Mouse (Mus musculus) forebrain, embryonic 13.5 days (tissue): ENCODE data around the gene Sema3g. TPM values are rescaled to one million over a fixed set of nuclear protein-coding genes. Genes with fewer than 3 reads are reported as not detected.

Experiments used
- ATAC-seq: fragments of 200-750 bp; cut with Nextera tagmentation; 2 replicates; pipeline ENCODE4 v1.8.0; 2017
- H3K27ac ChIP-seq: fragments of 300-500 bp; sonication (generic); 2 replicates; pipeline ENCODE4 v1.5.1; 2015; ENCODE audit warnings: inconsistent platforms, mild to moderate bottlenecking, moderate library complexity
- H3K27me3 ChIP-seq: fragments of 300-500 bp; sonication (generic); 2 replicates; pipeline ENCODE4 v1.6.1; 2015; ENCODE audit warnings: mild to moderate bottlenecking, inconsistent platforms
- H3K36me3 ChIP-seq: fragments of 300-500 bp; sonication (generic); 2 replicates; pipeline ENCODE4 v1.6.1; 2015; ENCODE audit warnings: mild to moderate bottlenecking, inconsistent platforms; ENCODE audit not compliant: poor library complexity, severe bottlenecking
- H3K4me1 ChIP-seq: fragments of 300-500 bp; sonication (generic); 2 replicates; pipeline ENCODE4 v1.6.1; 2015; ENCODE audit warnings: inconsistent platforms
- H3K4me2 ChIP-seq: fragments of 300-500 bp; sonication (generic); 2 replicates; pipeline ENCODE4 v1.6.1; 2015; ENCODE audit warnings: inconsistent platforms, mild to moderate bottlenecking, moderate library complexity
- H3K4me3 ChIP-seq: fragments of 300-500 bp; sonication (generic); 2 replicates; pipeline ENCODE4 v1.5.1; 2015; ENCODE audit warnings: mild to moderate bottlenecking, inconsistent platforms
- H3K9ac ChIP-seq: fragments of 300-500 bp; sonication (generic); 2 replicates; pipeline ENCODE4 v1.6.1; 2015; ENCODE audit warnings: mild to moderate bottlenecking, inconsistent platforms
- H3K9me3 ChIP-seq: fragments of 300-500 bp; sonication (generic); replicated peaks from 2 replicates; pipeline ENCODE4 v1.6.1; 2016; ENCODE audit warnings: inconsistent platforms
- WGBS: fragments of 180-500 bp; shearing (Covaris S2); methylation state at CpG from one replicate; pipeline ENCODE4 v1.1.7; 2015; 5-methylcytosine and 5-hydroxymethylcytosine counted together
- polyA plus RNA-seq: library from polyadenylated mRNA; unstranded; fragments of >200 nt; fragmentation: Nextera tagmentation; extraction: Ambion mirVana; gene quantifications from 2 replicates; pipeline ENCODE4 v1.2.1, GENCODE M21; 2015

Sema3g gene
- polyA plus RNA-seq, 1 experiment from 2014 or later, result 0.58 TPM

GRCm38 (mm10) chr14:31197547-31198516 lies 19.8 kb upstream of the Sema3g start:
- Histone ChIP-seq H3K4me2 (no peak overlapping the region), H3K27ac (0 out of 2 replicates have a peak overlapping the region, but pooled peaks have one; percentile 12), H3K4me3 (no peak overlapping the region), H3K27me3 (no peaks in the 10 kb centered on the region), H3K36me3 (peaks cover 84% of the 10 kb centered on the region), H3K9me3 (no peaks in the 10 kb centered on the region), H3K4me1 (peaks cover 12% of the 10 kb centered on the region; the same call in 1 of the 2 replicates), H3K9ac (no peak overlapping the region)
- WGBS, result 74% methylated on average over 16 of the region's 16 CpGs
- ATAC-seq, result no peak

GRCm38 (mm10) chr14:31199599-31199998 lies 18.1 kb upstream of the Sema3g start:
- no peak for ATAC-seq
- Histone ChIP-seq H3K9me3 (no peaks in the 10 kb centered on the region), H3K36me3 (peaks cover 85% of the 10 kb centered on the region), H3K4me1 (peaks cover 21% of the 10 kb centered on the region), H3K4me3 (no peak overlapping the region), H3K27me3 (no peaks in the 10 kb centered on the region), H3K27ac (no peak overlapping the region), H3K9ac (no peak overlapping the region), H3K4me2 (no peak overlapping the region)
- 92% methylated on average over 7 of the region's 7 CpGs for WGBS

GRCm38 (mm10) chr14:31200038-31200437 lies 17.6 kb upstream of the Sema3g start:
- Histone ChIP-seq H3K4me2 (no peak overlapping the region), H3K4me1 (peaks cover 22% of the 10 kb centered on the region), H3K4me3 (no peak overlapping the region), H3K27ac (no peak overlapping the region), H3K9ac (no peak overlapping the region), H3K27me3 (no peaks in the 10 kb centered on the region), H3K9me3 (no peaks in the 10 kb centered on the region), H3K36me3 (peaks cover 82% of the 10 kb centered on the region)
- 90% methylated on average over 3 of the region's 3 CpGs for WGBS
- ATAC-seq, result no peak

- H3K9ac ChIP-seq, result peak overlapping the region; percentile 94
- no peak for ATAC-seq
- peak overlapping the region; percentile 87; the same call in 1 of the 2 replicates for H3K27ac ChIP-seq
These were observed 12.8 kb upstream of the Sema3g start for GRCm38 (mm10) chr14:31204844-31205243.

GRCm38 (mm10) chr14:31205244-31205561 lies 12.5 kb upstream of the Sema3g start:
- Histone ChIP-seq H3K4me1 (peaks cover 26% of the 10 kb centered on the region), H3K9me3 (no peaks in the 10 kb centered on the region), H3K27me3 (peaks cover 4% of the 10 kb centered on the region; the same call in 1 of the 2 replicates), H3K9ac (peak overlapping the region; percentile 94), H3K4me3 (peak overlapping the region; percentile 56), H3K36me3 (peaks cover 45% of the 10 kb centered on the region), H3K27ac (peak overlapping the region; percentile 87), H3K4me2 (peak overlapping the region; percentile 97)
- WGBS, result 15% methylated on average over 8 of the region's 8 CpGs
- ATAC-seq, result no peak

More at GRCm38 (mm10) chr14:31204844-31205243, 12.8 kb upstream of the Sema3g start:
- H3K9me3 ChIP-seq, result no peaks in the 10 kb centered on the region
- H3K4me2 ChIP-seq, result peak overlapping the region; percentile 97
- H3K36me3 ChIP-seq, result peaks cover 49% of the 10 kb centered on the region
- WGBS, result 75% methylated on average over 4 of the region's 4 CpGs
- H3K4me1 ChIP-seq, result peaks cover 26% of the 10 kb centered on the region
- peaks cover 4% of the 10 kb centered on the region; the same call in 1 of the 2 replicates for H3K27me3 ChIP-seq
- H3K4me3 ChIP-seq, result peak overlapping the region; percentile 56

GRCm38 (mm10) chr14:31205562-31206467 lies 11.8 kb upstream of the Sema3g start:
- Histone ChIP-seq H3K36me3 (peaks cover 39% of the 10 kb centered on the region), H3K4me2 (peak overlapping the region; percentile 97), H3K27me3 (peaks cover 4% of the 10 kb centered on the region; the same call in 1 of the 2 replicates), H3K4me1 (peaks cover 26% of the 10 kb centered on the region), H3K9me3 (no peaks in the 10 kb centered on the region), H3K27ac (peak overlapping the region; percentile 87), H3K4me3 (peak overlapping the region; percentile 56), H3K9ac (peak overlapping the region; percentile 94)
- WGBS, result under 1% methylated on average over 39 of the region's 39 CpGs
- ATAC-seq, result peak; percentile 73

- Histone ChIP-seq H3K27me3 (peaks cover 4% of the 10 kb centered on the region; the same call in 1 of the 2 replicates), H3K4me3 (peak overlapping the region; percentile 56), H3K9me3 (no peaks in the 10 kb centered on the region), H3K4me1 (peaks cover 26% of the 10 kb centered on the region), H3K27ac (peak overlapping the region; percentile 87), H3K9ac (peak overlapping the region; percentile 94), H3K36me3 (peaks cover 32% of the 10 kb centered on the region), H3K4me2 (peak overlapping the region; percentile 97)
- WGBS, result 0% methylated on average over 40 of the region's 48 CpGs
- peak; percentile 78 for ATAC-seq
These were observed 11.1 kb upstream of the Sema3g start for GRCm38 (mm10) chr14:31206472-31206981.

- Histone ChIP-seq H3K27me3 (peaks cover 4% of the 10 kb centered on the region; the same call in 1 of the 2 replicates), H3K36me3 (peaks cover 25% of the 10 kb centered on the region), H3K4me3 (peak overlapping the region; percentile 56), H3K4me1 (peaks cover 26% of the 10 kb centered on the region), H3K27ac (peak overlapping the region; percentile 87; the same call in 1 of the 2 replicates), H3K4me2 (peak overlapping the region; percentile 97), H3K9ac (peak overlapping the region; percentile 94), H3K9me3 (no peaks in the 10 kb centered on the region)
- ATAC-seq, result peak; percentile 36
- 84% methylated on average over 13 of the region's 13 CpGs for WGBS
These were observed 10.4 kb upstream of the Sema3g start for GRCm38 (mm10) chr14:31207070-31207830.

GRCm38 (mm10) chr14:31208084-31208483 lies 9.6 kb upstream of the Sema3g start, which contains the start of gene Tnnc1:
Tnnc1 (plus strand) TSS chr14:31208312.
- WGBS, result 84% methylated on average over 2 of the region's 2 CpGs
- H3K9ac ChIP-seq, result peak within 1 kb of the TSS; percentile 94
- H3K27me3 ChIP-seq, result peaks cover 4% of the 10 kb centered on the region; the same call in 1 of the 2 replicates
- H3K27ac ChIP-seq, result peak within 1 kb of the TSS; percentile 87; the same call in 1 of the 2 replicates
- ATAC-seq, result no peak
- no peaks in the 10 kb centered on the region for H3K9me3 ChIP-seq
- H3K4me3 ChIP-seq, result peak within 1 kb of the TSS; percentile 56
- H3K4me2 ChIP-seq, result peak within 1 kb of the TSS; percentile 97
- peaks cover 16% of the 10 kb centered on the region for H3K36me3 ChIP-seq
- peaks cover 26% of the 10 kb centered on the region for H3K4me1 ChIP-seq

- WGBS, result 80% methylated on average over 4 of the region's 4 CpGs
These were observed 8.5 kb upstream of the Sema3g start for GRCm38 (mm10) chr14:31209133-31209557.

GRCm38 (mm10) chr14:31211854-31212253 lies 5.8 kb upstream of the Sema3g start:
- Histone ChIP-seq H3K4me2 (no peak overlapping the region), H3K4me1 (peaks cover 9% of the 10 kb centered on the region), H3K36me3 (no peaks in the 10 kb centered on the region), H3K9ac (no peak overlapping the region), H3K27ac (no peak overlapping the region), H3K9me3 (no peaks in the 10 kb centered on the region), H3K4me3 (no peak overlapping the region), H3K27me3 (peaks cover 4% of the 10 kb centered on the region; the same call in 1 of the 2 replicates)
- 90% methylated on average over 6 of the region's 6 CpGs for WGBS
- ATAC-seq, result no peak

More at GRCm38 (mm10) chr14:31209133-31209557, 8.5 kb upstream of the Sema3g start:
- H3K4me1 ChIP-seq, result peaks cover 22% of the 10 kb centered on the region
- no peak overlapping the region for H3K9ac ChIP-seq
- peaks cover 6% of the 10 kb centered on the region for H3K36me3 ChIP-seq
- no peak overlapping the region for H3K27ac ChIP-seq
- H3K4me2 ChIP-seq, result no peak overlapping the region
- H3K4me3 ChIP-seq, result no peak overlapping the region
- H3K27me3 ChIP-seq, result peaks cover 4% of the 10 kb centered on the region; the same call in 1 of the 2 replicates
- no peak for ATAC-seq
- H3K9me3 ChIP-seq, result no peaks in the 10 kb centered on the region
